Mouse (Mus musculus) layer of hippocampus, adult 8-10 months (tissue): Measurements from ENCODE around the gene Cxcl9. TPM values are rescaled to one million over a fixed set of nuclear protein-coding genes. Genes with fewer than 3 reads are reported as not detected.

ENCODE experiments used
- DNase-seq, 2 experiments: peaks; one replicate each; pipeline ENCODE4 v3.0.0; 2022; ENCODE audit warnings: low spot score in 2 of 2
- total RNA-seq, 4 experiments: library from RNA; stranded (reverse); gene quantifications; 2 replicates each; pipeline ENCODE4 v1.2.4; 2022

Cxcl9 gene
- total RNA-seq, 4 experiments from 2014 or later = 0.25 to 1.3 TPM; not detected in 2

- no peak for DNase-seq
Observed at GRCm38 (mm10) chr5:92282571-92282970, 45.3 kb downstream of the Cxcl9 start.

DNA sequence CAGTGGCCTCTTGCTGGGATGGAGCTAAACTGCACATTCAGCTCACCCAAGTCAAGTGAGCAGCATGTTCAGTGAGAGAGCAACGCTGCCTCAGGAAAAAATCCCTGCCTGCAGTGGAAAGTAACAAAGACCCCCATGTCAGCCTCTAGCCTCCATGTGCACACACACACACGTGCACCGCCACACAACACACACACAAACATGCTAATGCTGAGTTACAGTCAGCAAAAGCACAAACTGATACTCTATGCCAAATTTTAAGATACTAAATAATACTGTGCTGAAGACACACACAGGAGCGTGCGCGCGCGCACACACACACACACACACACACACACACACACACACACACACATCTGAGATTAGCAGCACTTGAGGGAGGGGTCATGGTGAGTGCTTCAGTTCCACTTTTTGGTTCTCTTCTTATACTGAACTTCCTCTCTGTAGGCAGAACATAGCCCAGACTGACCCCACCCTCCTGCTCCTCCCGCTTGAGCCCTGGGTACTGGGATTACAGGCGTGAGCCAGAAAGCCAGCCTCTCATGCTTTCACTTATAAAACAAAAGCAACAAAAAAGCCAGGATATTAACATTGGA, 48.8 kb downstream of the Cxcl9 start:
- no peak for DNase-seq

DNA sequence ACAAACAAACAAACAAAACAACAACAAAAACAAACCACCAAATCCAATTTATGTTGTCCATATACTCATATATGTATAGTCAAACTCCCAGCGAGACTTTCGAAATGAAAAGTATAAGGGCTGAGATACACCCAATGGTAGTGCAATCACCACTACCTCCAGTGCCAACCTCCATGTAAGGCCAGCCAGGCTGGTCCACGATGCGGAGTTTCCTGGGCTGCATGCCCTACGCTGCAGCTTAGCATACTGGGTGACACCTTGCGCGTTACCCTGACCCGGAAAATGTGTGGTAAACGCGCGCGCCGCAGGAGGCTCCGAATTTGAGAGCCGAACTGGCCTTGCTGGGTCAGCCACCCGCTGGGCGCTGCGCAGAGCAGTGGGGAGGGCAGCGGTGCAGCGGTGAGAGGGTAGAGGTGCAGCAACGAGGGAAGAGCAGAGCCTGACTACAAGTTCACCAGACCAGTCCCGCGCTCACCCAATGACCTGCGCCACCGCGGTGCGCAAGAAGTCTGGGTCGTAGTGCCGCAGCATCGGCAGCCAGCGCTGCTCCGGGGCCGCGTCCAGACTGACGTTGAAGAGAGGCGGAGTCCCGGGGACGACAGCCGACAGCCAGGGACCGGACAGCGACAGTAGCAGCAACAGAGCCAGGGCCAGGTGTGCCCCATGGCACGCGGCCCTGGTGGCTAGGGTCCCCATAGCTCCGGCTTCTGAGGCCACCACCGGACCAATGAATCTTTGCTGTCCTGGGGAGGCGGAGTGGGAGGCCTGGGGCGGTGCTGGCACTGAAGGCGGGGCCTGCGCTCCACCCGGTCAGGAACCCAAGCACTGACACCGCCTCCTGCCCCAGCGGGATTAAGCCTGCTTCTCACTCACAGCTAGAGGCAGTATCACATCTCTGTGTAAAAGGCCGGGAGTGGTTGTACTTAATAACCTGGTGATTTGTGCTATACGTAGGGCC, 50.2 kb downstream of the Cxcl9 start, which contains the start of gene Naaa:
Naaa (minus strand) TSS at position 734 of the 958 bp plus-strand sequence.
- peak; percentile 81 to 83 for DNase-seq

Other genes starting within 250 kb of the Cxcl9 start
- 100 to 1,000 TPM; 212 to 259 (median 233) TPM for gene G3bp2, start 244.4 kb downstream of the Cxcl9 start, total RNA-seq
- gene Uso1, start 190.1 kb downstream of the Cxcl9 start, total RNA-seq = 10 to 100 TPM; 69.7 to 86.9 (median 81.0) TPM
- not detected for gene U90926, start 112.7 kb downstream of the Cxcl9 start, total RNA-seq
- gene Ppef2, start 71.8 kb downstream of the Cxcl9 start, total RNA-seq = 1 to 10 TPM in 1 of 4 experiments, under 1 TPM in 3; 0.34 to 1.2 (median 0.71) TPM
- 10 to 100 TPM; 46.9 to 57.1 (median 50.3) TPM for gene Naaa, start 49.9 kb downstream of the Cxcl9 start, total RNA-seq
- gene Sdad1, start 17.6 kb downstream of the Cxcl9 start, total RNA-seq = 10 to 100 TPM; 20.2 to 26.5 (median 22.8) TPM
- 1 to 10 TPM; 3.4 to 7.5 (median 5.8) TPM for gene Art3, start 3.7 kb upstream of the Cxcl9 start, total RNA-seq
- gene Cxcl10, start 20.8 kb upstream of the Cxcl9 start, total RNA-seq = 1 to 10 TPM in 3 of 4 experiments, not detected in 1; 1.2 to 5.2 (median 4.2) TPM
- 10 to 100 TPM; 30.5 to 41.7 (median 35.3) TPM for gene Nup54, start 107.1 kb upstream of the Cxcl9 start, total RNA-seq
- gene Scarb2, start 178.8 kb upstream of the Cxcl9 start, total RNA-seq = 100 to 1,000 TPM in 2 of 4 experiments, 10 to 100 TPM in 2; 97.4 to 114 (median 102) TPM
- 1 to 10 TPM in 1 of 4 experiments, under 1 TPM in 3; 0.66 to 1.0 (median 0.91) TPM for gene Fam47e, start 227.0 kb upstream of the Cxcl9 start, total RNA-seq